Mouse (Mus musculus) ES-Bruce4 (cell line): ENCODE measurements around the gene Casz1.

ENCODE experiments used
- CTCF ChIP-seq: IDR thresholded peaks from one replicate; pipeline ENCODE4 v1.8.1; 2011; ENCODE audit warnings: low read depth, low read length
- EP300 ChIP-seq: IDR thresholded peaks from 2 replicates; pipeline ENCODE4 v1.6.1; 2011; ENCODE audit warnings: low read depth, low read length; ENCODE audit not compliant: insufficient read depth

DNA sequence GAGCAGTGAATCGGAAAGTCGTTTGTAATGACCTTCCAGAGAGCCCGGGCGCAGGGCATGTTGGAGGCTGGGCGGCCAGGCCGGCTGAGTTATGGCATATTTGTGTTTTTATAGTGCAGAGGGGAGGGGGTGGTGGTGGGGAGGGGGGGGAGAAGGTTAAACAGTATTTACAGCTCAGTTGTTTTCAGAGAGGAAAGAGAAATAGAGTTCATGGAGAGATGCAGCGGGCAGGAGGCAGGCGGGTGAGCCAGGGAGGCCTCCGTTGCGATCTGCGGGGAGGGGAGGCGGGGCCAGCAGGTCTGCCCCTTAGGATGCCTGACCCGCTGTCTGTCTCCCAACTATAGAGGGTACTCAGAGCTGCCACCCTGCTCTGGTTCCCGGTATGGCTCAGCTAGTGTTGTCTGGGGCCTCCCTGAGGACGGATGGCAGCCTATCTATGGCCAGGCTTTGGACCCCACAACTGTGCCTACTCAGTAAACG is 118.0 kb downstream of the Casz1 start:
- TF ChIP-seq CTCF (no peak), EP300 (no peak)
